Mouse (Mus musculus) lung, embryonic 15.5 days (tissue): Measurements from ENCODE around the gene Rbms3. TPM values are rescaled to one million over a fixed set of nuclear protein-coding genes. Genes with fewer than 3 reads are reported as not detected.

Experiments
- ATAC-seq: fragments of 200-750 bp; cut with Nextera tagmentation; 2 replicates; pipeline ENCODE4 v1.8.0; 2017; ENCODE audit warnings: moderate number of reproducible peaks, borderline replicate concordance; ENCODE audit not compliant: low FRiP score, low TSS enrichment; ENCODE audit errors: extremely low read depth
- H3K27ac ChIP-seq: fragments of 300-500 bp; sonication (generic); 2 replicates; pipeline ENCODE4 v1.5.1; 2015; ENCODE audit warnings: moderate library complexity, mild to moderate bottlenecking, inconsistent platforms
- H3K27me3 ChIP-seq: fragments of 300-500 bp; sonication (generic); 2 replicates; pipeline ENCODE4 v1.6.1; 2015; ENCODE audit warnings: inconsistent platforms
- H3K36me3 ChIP-seq: fragments of 300-500 bp; sonication (generic); 2 replicates; pipeline ENCODE4 v1.6.1; 2015; ENCODE audit warnings: inconsistent platforms
- H3K4me1 ChIP-seq: fragments of 300-500 bp; sonication (generic); 2 replicates; pipeline ENCODE4 v1.6.1; 2015; ENCODE audit warnings: inconsistent platforms
- H3K4me2 ChIP-seq: fragments of 300-500 bp; sonication (generic); 2 replicates; pipeline ENCODE4 v1.6.1; 2015; ENCODE audit warnings: inconsistent platforms, mild to moderate bottlenecking, moderate library complexity
- H3K4me3 ChIP-seq: fragments of 300-500 bp; sonication (generic); 2 replicates; pipeline ENCODE4 v1.5.1; 2015; ENCODE audit warnings: mild to moderate bottlenecking, inconsistent platforms
- H3K9ac ChIP-seq: fragments of 300-500 bp; sonication (generic); 2 replicates; pipeline ENCODE4 v1.6.1; 2015; ENCODE audit warnings: inconsistent platforms
- H3K9me3 ChIP-seq: fragments of 300-500 bp; sonication (generic); 2 replicates; pipeline ENCODE4 v1.6.1; 2016; ENCODE audit warnings: inconsistent platforms
- WGBS: fragments of 180-500 bp; shearing (Covaris S2); methylation state at CpG from one replicate; pipeline ENCODE4 v1.1.7; 2015; 5-methylcytosine and 5-hydroxymethylcytosine counted together
- polyA plus RNA-seq: library from polyadenylated mRNA; unstranded; fragments of >200 nt; fragmentation: Nextera tagmentation; extraction: Ambion mirVana; gene quantifications from 2 replicates; pipeline ENCODE4 v1.2.1, GENCODE M21; 2015

Gene Rbms3
- polyA plus RNA-seq, 1 experiment from 2014 or later = 105 TPM

DNA sequence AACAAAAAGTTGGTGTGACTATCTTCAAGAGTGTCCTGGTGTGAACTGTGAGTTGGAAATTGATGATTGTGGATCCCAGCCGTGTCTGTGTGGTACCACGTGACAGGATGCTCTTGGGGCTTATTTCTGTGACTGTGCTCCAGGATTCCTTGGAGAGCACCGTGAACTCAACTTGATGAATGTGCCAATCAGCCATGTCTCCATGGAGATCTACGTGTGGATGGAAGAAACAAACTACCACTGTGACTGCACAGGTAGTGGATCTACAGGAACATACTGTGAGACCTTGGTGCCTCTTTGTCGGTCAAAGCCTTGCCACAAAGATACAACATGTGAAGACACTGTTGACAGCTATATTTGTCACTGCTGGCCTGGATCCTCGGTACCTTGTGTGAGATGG lies 570.6 kb downstream of the Rbms3 start:
- Histone ChIP-seq H3K4me3 (no peak overlapping the region), H3K36me3 (0 out of 2 replicates have a peak, but pooled peaks cover 2% of the 10 kb centered on the region), H3K4me2 (no peak overlapping the region), H3K9ac (no peak overlapping the region), H3K4me1 (no peaks in the 10 kb centered on the region), H3K9me3 (no peaks in the 10 kb centered on the region), H3K27ac (no peak overlapping the region), H3K27me3 (no peaks in the 10 kb centered on the region)
- ATAC-seq = no peak
- 86% methylated on average over 6 of the region's 6 CpGs for WGBS

DNA sequence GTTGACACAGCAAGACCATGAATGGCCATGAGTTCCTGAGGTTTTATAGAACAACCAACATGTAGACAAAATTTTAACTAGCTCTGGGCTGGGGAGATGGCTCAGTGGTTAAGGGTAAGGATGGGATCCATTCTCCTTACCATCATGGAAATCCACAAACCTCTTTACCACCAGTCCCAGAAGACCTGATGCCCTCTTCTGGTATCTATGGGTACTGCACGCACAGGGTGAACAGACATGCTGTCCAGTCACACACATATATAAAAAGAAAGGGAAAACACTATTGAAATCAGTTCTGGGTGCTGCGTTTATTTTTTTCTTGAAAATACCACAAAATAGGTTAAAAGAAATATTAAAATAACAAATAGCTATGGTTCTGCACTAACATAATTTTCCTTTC lies 577.8 kb downstream of the Rbms3 start:
- no peak overlapping the region for H3K9ac ChIP-seq
- WGBS = 98% methylated on average over 2 of the region's 2 CpGs
- ATAC-seq = no peak
- no peak overlapping the region for H3K4me2 ChIP-seq
- no peak overlapping the region for H3K4me3 ChIP-seq
- no peak overlapping the region for H3K27ac ChIP-seq
- peaks cover 9% of the 10 kb centered on the region; the same call in 1 of the 2 replicates for H3K36me3 ChIP-seq
- H3K4me1 ChIP-seq = no peaks in the 10 kb centered on the region
- H3K9me3 ChIP-seq = no peaks in the 10 kb centered on the region
- H3K27me3 ChIP-seq = no peaks in the 10 kb centered on the region

DNA sequence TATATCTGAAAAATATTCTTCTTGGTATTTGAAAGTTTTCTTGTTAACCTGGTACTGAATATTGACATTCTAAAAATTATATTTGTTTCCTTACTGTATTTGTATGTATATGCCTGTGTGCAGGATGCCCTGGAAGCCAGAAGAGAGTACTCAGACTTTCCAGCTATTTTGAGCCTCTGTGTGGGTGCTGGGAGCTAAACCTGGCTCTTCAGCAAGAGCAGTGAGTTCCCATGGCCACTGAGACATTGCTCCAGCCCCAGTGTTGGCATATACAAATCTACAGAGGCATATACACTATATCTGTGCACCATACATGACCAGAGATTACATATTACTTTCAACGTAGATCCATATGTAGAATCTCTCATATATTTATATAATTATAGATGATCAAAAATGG lies 581.1 kb downstream of the Rbms3 start:
- H3K4me3 ChIP-seq = no peak overlapping the region
- WGBS = 94% methylated on average over 1 of the region's 1 CpGs
- H3K27ac ChIP-seq = no peak overlapping the region
- H3K27me3 ChIP-seq = no peaks in the 10 kb centered on the region
- no peak for ATAC-seq
- H3K9me3 ChIP-seq = no peaks in the 10 kb centered on the region
- H3K9ac ChIP-seq = no peak overlapping the region
- peaks cover 6% of the 10 kb centered on the region; the same call in 1 of the 2 replicates for H3K36me3 ChIP-seq
- H3K4me1 ChIP-seq = no peaks in the 10 kb centered on the region
- no peak overlapping the region for H3K4me2 ChIP-seq

DNA sequence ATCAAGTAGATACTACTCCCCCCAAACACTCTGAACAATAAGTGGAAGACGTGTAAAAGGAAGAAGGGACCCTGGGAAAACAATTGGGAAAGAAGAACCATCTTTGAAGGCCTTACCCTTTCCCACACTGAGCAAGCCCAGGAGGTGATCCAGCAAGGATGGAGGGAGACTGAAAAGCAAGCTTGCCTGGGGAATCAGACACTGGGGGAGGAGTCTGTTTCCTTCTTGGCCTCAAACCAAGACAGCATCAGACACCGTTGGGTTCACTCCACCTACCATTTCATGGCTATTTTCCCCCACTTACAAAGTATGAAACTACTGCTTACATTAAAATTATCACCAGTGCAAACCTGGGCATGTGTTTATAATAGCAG lies 587.7 kb downstream of the Rbms3 start:
- no peaks in the 10 kb centered on the region for H3K9me3 ChIP-seq
- no peak overlapping the region for H3K4me2 ChIP-seq
- H3K27me3 ChIP-seq = no peaks in the 10 kb centered on the region
- H3K9ac ChIP-seq = no peak overlapping the region
- H3K27ac ChIP-seq = no peak overlapping the region
- peaks cover 13% of the 10 kb centered on the region for H3K4me1 ChIP-seq
- no peak for ATAC-seq
- WGBS = 32% methylated on average over 2 of the region's 2 CpGs
- H3K4me3 ChIP-seq = no peak overlapping the region
- H3K36me3 ChIP-seq = no peaks in the 10 kb centered on the region

DNA sequence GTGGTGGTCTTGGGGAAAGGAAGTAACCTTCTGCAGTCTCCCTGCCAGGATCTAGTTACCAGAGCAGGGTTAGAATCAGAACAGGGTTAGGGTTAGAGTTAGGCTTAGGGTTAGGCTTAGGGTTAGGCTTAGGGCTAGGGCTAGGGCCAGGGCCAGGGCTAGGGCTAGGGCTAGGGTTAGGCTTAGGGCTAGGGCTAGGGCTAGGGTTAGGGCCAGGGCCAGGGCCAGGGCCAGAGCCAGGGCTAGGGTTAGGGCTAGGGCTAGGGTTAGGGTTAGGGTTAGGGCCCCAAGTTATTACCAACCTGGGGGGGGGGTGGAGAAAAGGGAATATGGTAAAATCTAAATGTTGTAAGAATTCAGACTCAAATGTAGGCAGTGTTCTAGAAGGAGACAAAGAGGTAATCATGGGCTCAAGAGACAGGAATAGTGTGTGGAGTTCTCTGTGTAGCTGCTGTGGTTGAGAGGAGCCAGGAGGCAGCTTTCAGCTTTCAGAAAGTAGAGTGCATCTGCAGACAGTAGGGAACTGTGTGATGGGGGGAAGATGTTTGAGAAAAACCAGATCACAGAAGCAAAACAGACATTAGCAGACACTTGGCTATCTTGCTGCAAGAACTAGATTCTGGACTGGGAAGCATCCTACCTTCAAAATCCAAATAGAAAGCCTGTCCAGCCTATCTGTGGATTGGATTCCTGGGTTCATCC lies 588.3 kb downstream of the Rbms3 start:
- Histone ChIP-seq H3K4me2 (no peak overlapping the region), H3K36me3 (no peaks in the 10 kb centered on the region), H3K9ac (no peak overlapping the region), H3K27me3 (no peaks in the 10 kb centered on the region), H3K9me3 (no peaks in the 10 kb centered on the region), H3K4me1 (peaks cover 13% of the 10 kb centered on the region), H3K27ac (no peak overlapping the region), H3K4me3 (no peak overlapping the region)
- ATAC-seq = 0 out of 2 replicates have a peak, but pooled peaks have one; percentile 25

DNA sequence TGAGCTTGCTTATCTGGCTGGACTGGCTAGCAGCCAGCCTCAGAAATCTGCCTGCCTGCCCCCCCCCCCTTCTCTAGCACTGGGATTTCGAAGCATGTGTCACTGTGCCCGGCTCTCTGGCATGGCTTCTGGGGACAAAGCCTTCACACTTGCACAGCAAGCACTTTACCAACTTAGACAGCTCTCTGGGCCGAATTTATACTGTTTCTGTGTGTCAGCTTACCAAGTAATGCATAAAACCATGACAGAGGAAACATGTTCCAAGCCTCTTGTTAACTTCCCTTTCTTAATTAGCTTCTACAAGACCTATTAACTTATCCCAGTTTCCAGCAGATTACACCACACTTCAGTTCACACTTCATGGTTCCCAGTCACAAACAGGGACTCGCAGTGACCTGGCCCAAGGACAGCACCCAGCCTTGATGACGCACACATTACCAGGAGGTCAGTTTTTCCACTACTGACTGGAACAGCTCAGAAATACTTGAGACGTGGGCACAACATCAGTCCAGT lies 589.7 kb downstream of the Rbms3 start:
- H3K9ac ChIP-seq = no peak overlapping the region

DNA sequence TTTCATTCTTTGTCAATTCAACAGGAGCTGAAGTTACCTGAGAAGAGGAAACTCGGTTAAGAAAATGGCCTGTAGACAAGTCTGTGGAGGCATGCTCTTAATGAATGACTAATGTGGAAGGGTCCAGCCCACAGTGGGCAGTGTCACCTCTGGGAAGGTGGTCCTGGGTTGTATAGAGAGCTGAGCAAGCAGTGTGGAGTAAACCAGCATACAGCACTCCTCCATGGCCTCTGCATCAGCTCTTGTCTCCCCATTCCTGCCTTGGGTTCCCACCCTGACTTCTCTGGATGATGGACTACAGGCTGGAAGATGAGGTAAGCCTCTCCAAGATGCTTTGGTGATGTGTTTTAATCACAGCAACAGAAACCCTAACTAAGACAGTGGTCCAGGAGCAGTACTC lies 597.0 kb downstream of the Rbms3 start:
- Histone ChIP-seq H3K9ac (no peak overlapping the region), H3K9me3 (no peaks in the 10 kb centered on the region), H3K4me2 (no peak overlapping the region), H3K36me3 (no peaks in the 10 kb centered on the region), H3K4me3 (no peak overlapping the region), H3K27me3 (no peaks in the 10 kb centered on the region), H3K27ac (no peak overlapping the region), H3K4me1 (peaks cover 19% of the 10 kb centered on the region)
- ATAC-seq = no peak
- 73% methylated on average over 1 of the region's 1 CpGs for WGBS

More for the DNA sequence above, 589.7 kb downstream of the Rbms3 start:
- no peaks in the 10 kb centered on the region for H3K9me3 ChIP-seq
- peak overlapping the region; percentile 44 for H3K27ac ChIP-seq
- peaks cover 13% of the 10 kb centered on the region for H3K4me1 ChIP-seq
- H3K36me3 ChIP-seq = no peaks in the 10 kb centered on the region
- no peaks in the 10 kb centered on the region for H3K27me3 ChIP-seq
- no peak overlapping the region for H3K4me3 ChIP-seq
- H3K4me2 ChIP-seq = no peak overlapping the region
- WGBS = 37% methylated on average over 6 of the region's 6 CpGs
- ATAC-seq = peak; percentile 31; the same call in 1 of the 2 replicates

DNA sequence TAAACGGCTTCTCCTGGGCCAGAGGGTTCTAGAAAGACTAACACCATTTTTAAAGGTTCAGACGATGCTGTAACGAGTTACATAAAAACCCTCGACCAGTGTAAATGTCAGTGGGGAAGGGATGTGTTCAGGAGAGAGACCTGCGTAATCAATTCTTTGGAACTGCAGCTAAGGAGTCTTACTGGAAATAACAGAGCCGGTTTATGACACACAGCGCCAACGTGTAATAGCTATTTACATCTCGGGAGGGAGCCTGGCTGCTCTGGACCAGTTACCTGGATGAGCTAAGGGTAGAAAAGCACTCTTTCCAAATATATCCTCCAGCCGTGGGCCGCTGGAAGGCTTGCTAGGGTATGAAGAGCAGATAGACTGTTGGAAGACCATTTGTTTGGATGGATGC lies 598.5 kb downstream of the Rbms3 start:
- Histone ChIP-seq H3K27me3 (no peaks in the 10 kb centered on the region), H3K4me3 (no peak overlapping the region), H3K9me3 (no peaks in the 10 kb centered on the region), H3K4me1 (peaks cover 19% of the 10 kb centered on the region), H3K27ac (peak overlapping the region; percentile 67), H3K4me2 (no peak overlapping the region), H3K9ac (no peak overlapping the region), H3K36me3 (no peaks in the 10 kb centered on the region)
- ATAC-seq = 0 out of 2 replicates have a peak, but pooled peaks have one; percentile 3
- WGBS = 37% methylated on average over 11 of the region's 11 CpGs

DNA sequence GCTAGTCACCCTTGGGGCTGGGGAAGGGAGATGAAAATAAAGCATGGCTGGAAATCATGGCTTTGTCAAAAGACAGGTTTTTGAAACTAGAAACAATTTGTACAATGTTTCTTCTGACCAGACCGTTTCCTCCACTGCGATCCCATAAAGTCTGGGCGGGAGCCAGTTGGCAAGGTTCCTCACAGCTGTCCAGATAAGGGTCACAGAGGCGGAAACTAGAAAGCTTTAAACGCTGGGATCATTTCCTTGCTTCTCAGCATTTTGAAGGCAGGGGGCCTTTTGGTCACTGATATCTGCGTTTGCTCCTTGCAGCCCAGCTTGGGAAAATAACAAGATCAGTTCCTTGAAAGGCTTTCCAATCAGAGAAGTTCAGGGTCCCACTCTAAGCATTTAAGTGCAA lies 598.9 kb downstream of the Rbms3 start:
- ATAC-seq = peak; percentile 83; the same call in 1 of the 2 replicates
- H3K27me3 ChIP-seq = no peaks in the 10 kb centered on the region
- WGBS = 8% methylated on average over 6 of the region's 6 CpGs
- H3K9me3 ChIP-seq = no peaks in the 10 kb centered on the region
- peak overlapping the region; percentile 73 for H3K27ac ChIP-seq
- no peak overlapping the region for H3K4me3 ChIP-seq
- H3K9ac ChIP-seq = no peak overlapping the region
- H3K4me1 ChIP-seq = peaks cover 19% of the 10 kb centered on the region
- no peaks in the 10 kb centered on the region for H3K36me3 ChIP-seq
- H3K4me2 ChIP-seq = no peak overlapping the region

DNA sequence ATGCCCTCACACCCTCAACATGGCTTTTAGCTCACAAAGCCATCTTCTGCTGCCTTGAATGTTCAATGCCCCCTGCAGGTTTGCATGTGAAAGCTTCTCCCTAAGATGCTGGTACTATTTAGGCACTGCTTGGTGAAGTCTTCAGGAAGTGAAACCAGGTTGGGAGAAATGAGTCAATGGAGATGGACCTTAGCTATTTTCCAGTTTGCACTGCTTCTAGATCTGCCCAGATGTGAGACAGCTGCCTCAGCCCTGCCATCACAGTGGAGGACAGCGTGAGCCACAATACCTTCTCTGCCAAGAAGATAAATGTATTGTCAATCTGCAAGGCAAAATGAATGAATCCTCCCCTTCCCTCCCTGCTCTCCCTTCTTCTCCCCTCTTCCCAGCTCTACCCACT lies 599.8 kb downstream of the Rbms3 start:
- Histone ChIP-seq H3K4me2 (no peak overlapping the region), H3K9me3 (no peaks in the 10 kb centered on the region), H3K4me1 (peaks cover 19% of the 10 kb centered on the region), H3K27ac (peak overlapping the region; percentile 73), H3K9ac (no peak overlapping the region), H3K4me3 (no peak overlapping the region), H3K27me3 (no peaks in the 10 kb centered on the region), H3K36me3 (no peaks in the 10 kb centered on the region)
- WGBS = 67% methylated on average over 1 of the region's 1 CpGs
- no peak for ATAC-seq

DNA sequence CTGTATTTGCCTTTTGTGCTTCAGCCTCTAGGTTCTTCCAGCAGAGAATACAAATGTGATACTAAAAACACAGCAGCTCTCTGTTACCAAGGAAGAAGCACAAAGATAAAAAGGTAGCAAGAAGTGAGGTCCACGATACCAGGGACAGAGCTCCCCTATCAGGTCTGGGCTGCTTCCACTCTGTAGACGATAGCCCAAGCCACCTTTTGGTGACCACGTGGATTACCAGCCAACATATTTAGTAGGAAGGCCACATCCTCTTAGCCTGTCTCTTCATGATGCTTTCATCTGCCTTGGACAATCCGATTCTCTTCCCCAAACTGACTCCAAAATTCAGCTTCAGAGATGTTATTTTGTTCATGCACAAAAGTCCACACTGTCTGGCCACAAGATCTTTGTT lies 601.1 kb downstream of the Rbms3 start:
- no peak for ATAC-seq
- 87% methylated on average over 4 of the region's 4 CpGs for WGBS
- no peaks in the 10 kb centered on the region for H3K36me3 ChIP-seq
- no peaks in the 10 kb centered on the region for H3K27me3 ChIP-seq
- no peak overlapping the region for H3K27ac ChIP-seq
- no peak overlapping the region for H3K9ac ChIP-seq
- H3K4me2 ChIP-seq = no peak overlapping the region
- H3K4me1 ChIP-seq = peaks cover 19% of the 10 kb centered on the region
- no peaks in the 10 kb centered on the region for H3K9me3 ChIP-seq
- no peak overlapping the region for H3K4me3 ChIP-seq

DNA sequence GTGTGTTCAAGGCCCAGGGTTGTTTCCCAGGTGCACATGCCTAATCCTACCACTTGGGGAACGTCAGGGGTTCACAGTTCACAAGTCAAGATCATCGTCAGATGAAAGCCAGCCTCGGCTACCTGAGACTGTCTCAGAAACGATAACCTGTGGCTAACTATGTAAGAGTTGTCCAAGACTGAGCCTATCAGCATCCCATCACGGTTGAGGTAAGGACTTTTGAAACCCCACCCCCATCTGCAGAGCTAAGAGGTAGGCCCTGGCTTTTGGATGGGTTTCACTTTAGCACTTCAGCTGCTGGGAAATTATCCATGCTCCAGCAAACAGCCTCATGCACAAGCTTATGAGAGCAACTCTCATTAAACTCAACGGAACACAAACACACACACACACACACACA lies 607.6 kb downstream of the Rbms3 start:
- Histone ChIP-seq H3K9me3 (no peaks in the 10 kb centered on the region), H3K4me2 (no peak overlapping the region), H3K27me3 (no peaks in the 10 kb centered on the region), H3K4me3 (no peak overlapping the region), H3K27ac (no peak overlapping the region), H3K4me1 (peaks cover 6% of the 10 kb centered on the region; the same call in 1 of the 2 replicates), H3K9ac (no peak overlapping the region), H3K36me3 (no peaks in the 10 kb centered on the region)
- no peak for ATAC-seq
- WGBS = 81% methylated on average over 6 of the region's 6 CpGs
